Mouse (Mus musculus) embryonic facial prominence, embryonic 10.5 days (tissue): ENCODE data around the gene Ifna12. TPM values are rescaled to one million over a fixed set of nuclear protein-coding genes. Genes with fewer than 3 reads are reported as not detected.
"Not testable (repeated sequence)": the region's sequence is repeated elsewhere in the genome, so short reads cannot be mapped to it uniquely, and the experiment has no call there.

Experiments
- DNase-seq: peaks from one replicate; pipeline ENCODE4 v3.0.0-alpha.2; 2017; ENCODE audit warnings: low spot score
- H3K27ac ChIP-seq: fragments of 300-500 bp; sonication (generic); replicated peaks from 2 replicates; pipeline ENCODE4 v1.5.1; 2016; ENCODE audit warnings: mild to moderate bottlenecking
- H3K27me3 ChIP-seq: fragments of 300-500 bp; sonication (generic); replicated peaks from 2 replicates; pipeline ENCODE4 v1.6.1; 2016; ENCODE audit warnings: low read depth, mild to moderate bottlenecking; ENCODE audit not compliant: poor library complexity, severe bottlenecking
- H3K36me3 ChIP-seq: fragments of 300-500 bp; sonication (generic); replicated peaks from 2 replicates; pipeline ENCODE4 v1.6.1; 2016; ENCODE audit warnings: mild to moderate bottlenecking, moderate library complexity
- H3K4me1 ChIP-seq: fragments of 300-500 bp; sonication (generic); 2 replicates; pipeline ENCODE4 v1.6.1; 2016
- H3K4me3 ChIP-seq: fragments of 300-500 bp; sonication (generic); 2 replicates; pipeline ENCODE4 v1.5.1; 2016; ENCODE audit warnings: mild to moderate bottlenecking, moderate library complexity
- H3K9me3 ChIP-seq: fragments of 300-500 bp; sonication (generic); 2 replicates; pipeline ENCODE4 v1.6.1; 2016; ENCODE audit warnings: mild to moderate bottlenecking
- WGBS: fragments of 180-500 bp; shearing (Covaris S2); methylation state at CpG from one replicate; pipeline ENCODE4 v1.1.7; 2016; 5-methylcytosine and 5-hydroxymethylcytosine counted together
- polyA plus RNA-seq: library from polyadenylated mRNA; unstranded; fragments of >200 nt; fragmentation: Nextera tagmentation; extraction: Ambion mirVana; gene quantifications from 2 replicates; pipeline ENCODE4 v1.2.1, GENCODE M21; 2016

Ifna12 gene
- polyA plus RNA-seq = not detected in 2 replicates

- no peak for DNase-seq
- H3K9me3 ChIP-seq = no peaks in the 10 kb centered on the region
- H3K4me3 ChIP-seq = no peak within 1 kb of the TSS
- no peaks in the 10 kb centered on the region for H3K4me1 ChIP-seq
- no peaks in the 10 kb centered on the region for H3K27me3 ChIP-seq
- H3K27ac ChIP-seq = no peak within 1 kb of the TSS
- H3K36me3 ChIP-seq = no peaks in the 10 kb centered on the region
These were observed at the start of gene Ifna12 for GRCm38 (mm10) chr4:88603276-88603675. Ifna12 (minus strand) TSS chr4:88603376.

GRCm38 (mm10) chr4:88644359-88644758 is 41.2 kb upstream of the Ifna12 start, which contains the start of gene Ifna13:
Ifna13 (minus strand) TSS chr4:88644459.
- WGBS = 58% methylated on average over 2 of the region's 2 CpGs
- H3K36me3 ChIP-seq = no peaks in the 10 kb centered on the region
- no peaks in the 10 kb centered on the region for H3K9me3 ChIP-seq
- no peaks in the 10 kb centered on the region for H3K27me3 ChIP-seq
- H3K4me1 ChIP-seq = no peaks in the 10 kb centered on the region
- H3K27ac ChIP-seq = no peak within 1 kb of the TSS
- no peak within 1 kb of the TSS for H3K4me3 ChIP-seq
- DNase-seq = no peak

DNA sequence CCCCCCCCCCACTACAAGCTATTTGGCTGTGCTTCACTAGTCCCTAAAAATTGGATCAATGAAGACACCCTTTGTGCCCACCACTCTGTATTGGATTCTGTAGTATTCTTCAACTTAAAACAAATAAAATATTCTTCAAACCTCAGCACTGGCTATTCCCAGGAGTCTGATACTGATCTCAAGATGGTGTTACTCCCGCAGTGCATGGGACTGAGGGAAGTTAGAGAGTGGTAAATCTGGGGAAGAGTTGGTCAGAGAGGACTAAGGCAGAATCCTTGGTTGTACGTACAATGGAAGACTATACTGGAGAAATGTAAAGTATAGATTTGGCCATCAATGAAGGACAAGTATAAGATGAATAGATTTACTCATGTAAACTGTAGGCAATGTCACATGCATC is 39.4 kb upstream of the Ifna12 start:
- DNase-seq = no peak
- H3K27ac ChIP-seq = no peak overlapping the region
- 37% methylated on average over 2 of the region's 2 CpGs for WGBS
- no peaks in the 10 kb centered on the region for H3K9me3 ChIP-seq
- no peaks in the 10 kb centered on the region for H3K36me3 ChIP-seq
- no peaks in the 10 kb centered on the region for H3K4me1 ChIP-seq
- H3K4me3 ChIP-seq = no peak overlapping the region
- H3K27me3 ChIP-seq = no peaks in the 10 kb centered on the region

DNA sequence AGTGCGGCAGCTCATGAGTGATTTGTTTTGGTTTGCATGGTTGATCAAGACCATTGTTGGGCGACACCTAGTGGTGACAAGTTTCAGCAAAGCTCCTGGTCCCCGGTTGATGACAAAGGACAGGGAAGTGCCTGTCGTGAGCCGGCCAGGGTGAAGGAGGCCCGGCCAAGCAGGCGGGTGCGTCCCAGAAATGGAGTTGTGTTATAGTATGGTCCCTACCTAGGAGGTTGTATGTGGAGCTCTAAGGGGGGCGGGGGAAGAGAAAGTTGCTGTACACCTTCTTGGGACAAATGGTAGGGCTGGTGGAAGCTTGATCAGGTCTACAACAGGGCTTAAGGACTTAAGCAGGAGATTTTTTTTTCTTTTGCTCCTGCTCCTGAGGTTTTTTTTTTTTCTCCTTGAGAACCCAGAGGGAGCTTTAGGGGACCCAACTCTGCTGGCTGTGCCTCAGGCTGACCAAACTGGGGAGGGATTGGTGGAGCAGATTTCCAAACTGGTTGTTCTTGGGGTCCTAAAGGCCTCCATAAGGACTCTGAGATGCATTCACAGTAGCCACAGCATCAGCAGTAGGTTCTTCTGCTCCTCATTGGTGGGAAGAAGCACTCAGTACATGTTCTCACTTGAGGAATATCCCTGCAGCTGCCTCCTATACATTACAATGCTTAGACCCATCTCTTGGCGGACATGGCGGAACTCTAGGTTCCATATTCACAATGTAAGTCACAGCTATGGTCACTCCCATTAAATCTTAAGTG is 38.1 kb upstream of the Ifna12 start:
- peak overlapping the region; percentile 42 for H3K4me3 ChIP-seq
- H3K36me3 ChIP-seq = no peaks in the 10 kb centered on the region
- no peak overlapping the region for H3K27ac ChIP-seq
- no peaks in the 10 kb centered on the region for H3K4me1 ChIP-seq
- DNase-seq = peak; percentile 92
- WGBS = 14% methylated on average over 11 of the region's 11 CpGs
- no peaks in the 10 kb centered on the region for H3K9me3 ChIP-seq
- no peaks in the 10 kb centered on the region for H3K27me3 ChIP-seq

GRCm38 (mm10) chr4:88640704-88641076 is 37.5 kb upstream of the Ifna12 start:
- no peak overlapping the region for H3K27ac ChIP-seq
- WGBS = 72% methylated on average over 8 of the region's 8 CpGs

GRCm38 (mm10) chr4:88634311-88634710 is 31.1 kb upstream of the Ifna12 start, which contains the start of gene C87499:
C87499 (minus strand) TSS chr4:88634411.
- Histone ChIP-seq H3K27me3 (no peaks in the 10 kb centered on the region), H3K27ac (no peak within 1 kb of the TSS), H3K36me3 (no peaks in the 10 kb centered on the region), H3K4me1 (no peaks in the 10 kb centered on the region), H3K4me3 (no peak within 1 kb of the TSS), H3K9me3 (no peaks in the 10 kb centered on the region)
- 86% methylated on average over 4 of the region's 4 CpGs for WGBS
- DNase-seq = no peak

More at GRCm38 (mm10) chr4:88640704-88641076, 37.5 kb upstream of the Ifna12 start:
- H3K9me3 ChIP-seq = no peaks in the 10 kb centered on the region
- no peaks in the 10 kb centered on the region for H3K4me1 ChIP-seq
- no peaks in the 10 kb centered on the region for H3K36me3 ChIP-seq
- H3K27me3 ChIP-seq = no peaks in the 10 kb centered on the region
- no peak for DNase-seq
- peak overlapping the region; percentile 42 for H3K4me3 ChIP-seq

DNA sequence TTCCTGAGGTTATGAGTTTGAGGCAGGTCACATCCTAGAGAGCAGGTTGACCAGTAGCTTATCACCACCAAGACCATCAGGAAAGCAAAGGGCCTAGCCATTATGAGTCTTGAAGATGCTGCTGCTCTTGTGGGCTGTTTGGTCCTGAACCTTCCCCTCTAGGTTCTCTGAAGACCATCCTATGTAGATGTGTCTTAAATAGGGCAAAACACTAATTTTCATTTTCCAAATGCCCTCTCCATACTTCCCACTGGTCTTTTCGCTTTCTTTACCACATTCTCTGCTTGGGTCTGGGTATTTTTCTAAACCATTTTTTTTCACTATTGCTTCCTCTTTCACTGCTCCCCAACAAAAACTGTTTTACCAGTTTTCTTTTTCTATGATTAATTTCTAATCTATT is 10.9 kb downstream of the Ifna12 start, which contains the start of gene Ifna9:
Ifna9 (minus strand) TSS at position 101 of the 400 bp plus-strand sequence.
- Histone ChIP-seq H3K27me3 (no peaks in the 10 kb centered on the region), H3K36me3 (no peaks in the 10 kb centered on the region), H3K4me3 (no peak within 1 kb of the TSS), H3K27ac (no peak within 1 kb of the TSS), H3K4me1 (no peaks in the 10 kb centered on the region), H3K9me3 (no peaks in the 10 kb centered on the region)
- no peak for DNase-seq
- WGBS = 86% methylated on average over 1 of the region's 1 CpGs

- Histone ChIP-seq H3K27ac (no peak within 1 kb of the TSS), H3K27me3 (no peaks in the 10 kb centered on the region), H3K4me3 (no peak within 1 kb of the TSS), H3K36me3 (no peaks in the 10 kb centered on the region), H3K4me1 (no peaks in the 10 kb centered on the region), H3K9me3 (no peaks in the 10 kb centered on the region)
- WGBS = 72% methylated on average over 1 of the region's 1 CpGs
- DNase-seq = no peak
These were observed 31.5 kb downstream of the Ifna12 start, which contains the start of gene Ifna14 for GRCm38 (mm10) chr4:88571698-88572097. Ifna14 (minus strand) TSS chr4:88571798.

- H3K27me3 ChIP-seq = no peaks in the 10 kb centered on the region
- H3K27ac ChIP-seq = no peak overlapping the region
- DNase-seq = no peak
- H3K9me3 ChIP-seq = no peaks in the 10 kb centered on the region
- no peak overlapping the region for H3K4me3 ChIP-seq
- no peaks in the 10 kb centered on the region for H3K4me1 ChIP-seq
- WGBS = 94% methylated on average over 1 of the region's 1 CpGs
- H3K36me3 ChIP-seq = no peaks in the 10 kb centered on the region
These were observed 41.4 kb downstream of the Ifna12 start for GRCm38 (mm10) chr4:88561791-88562190.

GRCm38 (mm10) chr4:88558145-88558544 is 45.0 kb downstream of the Ifna12 start, which contains the start of gene Ifna15:
Ifna15 (minus strand) TSS chr4:88558245.
- not testable (repeated sequence) for H3K9me3 ChIP-seq, H3K4me3 ChIP-seq, H3K27me3 ChIP-seq, H3K4me1 ChIP-seq, DNase-seq, H3K36me3 ChIP-seq, H3K27ac ChIP-seq

Other genes starting within 250 kb of the Ifna12 start
- 3.5 and 3.7 TPM in 2 replicates for gene Hacd4, start 164.4 kb downstream of the Ifna12 start, polyA plus RNA-seq
- not detected in 2 replicates for gene Ifnb1, start 80.6 kb downstream of the Ifna12 start, polyA plus RNA-seq
- gene Ifna15, start 45.1 kb downstream of the Ifna12 start, polyA plus RNA-seq = not detected in 2 replicates
- gene Ifna14, start 31.6 kb downstream of the Ifna12 start, polyA plus RNA-seq = not detected in 2 replicates
- gene Ifna9, start 11.0 kb downstream of the Ifna12 start, polyA plus RNA-seq = not detected in 2 replicates
- not detected in 2 replicates for gene C87499, start 31.0 kb upstream of the Ifna12 start, polyA plus RNA-seq
- gene Ifna13, start 41.1 kb upstream of the Ifna12 start, polyA plus RNA-seq = not detected in 2 replicates
- gene Ifna16, start 73.5 kb upstream of the Ifna12 start, polyA plus RNA-seq = not detected in 2 replicates
- not detected in 2 replicates for gene Ifna2, start 80.5 kb upstream of the Ifna12 start, polyA plus RNA-seq
- not detected in 2 replicates for gene Ifnab, start 88.0 kb upstream of the Ifna12 start, polyA plus RNA-seq
- 0.80 and 0.90 TPM in 2 replicates for gene Gm26566, start 118.4 kb upstream of the Ifna12 start, polyA plus RNA-seq
- gene Klhl9, start 119.1 kb upstream of the Ifna12 start, polyA plus RNA-seq = 100 and 110 TPM in 2 replicates
- gene Gm13271, start 151.5 kb upstream of the Ifna12 start, polyA plus RNA-seq = not detected in 2 replicates
- 0.14 and 0.20 TPM in 2 replicates for gene Gm13283, start 156.7 kb upstream of the Ifna12 start, polyA plus RNA-seq
- not detected in 2 replicates for gene Gm13290, start 170.5 kb upstream of the Ifna12 start, polyA plus RNA-seq
- gene Gm13289, start 173.5 kb upstream of the Ifna12 start, polyA plus RNA-seq = not detected in 2 replicates
- not detected in 2 replicates for gene Gm13272, start 176.5 kb upstream of the Ifna12 start, polyA plus RNA-seq
- 0.14 TPM in 1 of 2 replicates, not detected in the other for gene Ifnz, start 178.8 kb upstream of the Ifna12 start, polyA plus RNA-seq
- not detected in 2 replicates for gene Gm13276, start 182.3 kb upstream of the Ifna12 start, polyA plus RNA-seq
- not detected in 2 replicates for gene Gm13277, start 185.3 kb upstream of the Ifna12 start, polyA plus RNA-seq
- gene Gm13278, start 188.2 kb upstream of the Ifna12 start, polyA plus RNA-seq = not detected in 2 replicates
- not detected in 2 replicates for gene Gm13275, start 191.1 kb upstream of the Ifna12 start, polyA plus RNA-seq
- not detected in 2 replicates for gene Gm13279, start 194.0 kb upstream of the Ifna12 start, polyA plus RNA-seq
- gene Gm13285, start 196.3 kb upstream of the Ifna12 start, polyA plus RNA-seq = 0.28 and 0.35 TPM in 2 replicates
- not detected in 2 replicates for gene Gm13287, start 199.9 kb upstream of the Ifna12 start, polyA plus RNA-seq
- gene Gm13288, start 202.2 kb upstream of the Ifna12 start, polyA plus RNA-seq = not detected in 2 replicates
- gene Ifna7, start 212.9 kb upstream of the Ifna12 start, polyA plus RNA-seq = not detected in 2 replicates
- not detected in 2 replicates for gene Ifna11, start 216.6 kb upstream of the Ifna12 start, polyA plus RNA-seq
- gene Ifna6, start 224.0 kb upstream of the Ifna12 start, polyA plus RNA-seq = not detected in 2 replicates
- not detected in 2 replicates for gene Ifna5, start 232.1 kb upstream of the Ifna12 start, polyA plus RNA-seq
- gene Ifna4, start 238.5 kb upstream of the Ifna12 start, polyA plus RNA-seq = not detected in 2 replicates
- gene Ifna1, start 246.7 kb upstream of the Ifna12 start, polyA plus RNA-seq = not detected in 2 replicates